Mouse (Mus musculus): ENCODE data around the gene Fgf5. TPM values are rescaled to one million over a fixed set of nuclear protein-coding genes. Genes with fewer than 3 reads are reported as not detected.

Fgf5 gene
- polyA plus RNA-seq (2014; fragmentation: Nextera tagmentation; extraction: Ambion mirVana), result 0.74 and 0.88 TPM in 2 replicates

- ATAC-seq (ENCODE audit: insufficient read depth), result peak; percentile 83
- under 1% methylated on average over 76 of the region's 80 CpGs for WGBS
- H3K9me3 ChIP-seq (ENCODE audit: low read depth, low read length), result no peaks in the 10 kb centered on the region
- peak within 1 kb of the TSS; percentile 100 for H3K4me2 ChIP-seq
- TF ChIP-seq CTCF (IDR thresholded peaks at IDR 0.05; ENCODE audit: low read depth), result no peak
- DNase-seq, result peak; percentile 65
- H3K4me3 ChIP-seq (ENCODE audit: low read depth, low read length), result peak within 1 kb of the TSS; percentile 59
- peaks cover 59% of the 10 kb centered on the region for H3K27me3 ChIP-seq (ENCODE audit: insufficient read depth, low read length)
- H3K9ac ChIP-seq, result peak within 1 kb of the TSS; percentile 49
- H3K4me1 ChIP-seq (ENCODE audit: insufficient read depth), result no peaks in the 10 kb centered on the region
- H3K27ac ChIP-seq (ENCODE audit: low read depth), result no peak within 1 kb of the TSS
- no peaks in the 10 kb centered on the region for H3K36me3 ChIP-seq (ENCODE audit: insufficient read depth)
Measured at GRCm38 (mm10) chr5:98253838-98254821, at the start of gene Fgf5. Fgf5 (plus strand) TSS chr5:98254184.

GRCm38 (mm10) chr5:98212501-98212900 is 41.5 kb upstream of the Fgf5 start:
- DNase-seq, result peak; percentile 36
- 52% methylated on average over 4 of the region's 4 CpGs for WGBS
- TF ChIP-seq CTCF (IDR thresholded peaks at IDR 0.05; ENCODE audit: low read depth), result no peak

GRCm38 (mm10) chr5:98221956-98222355 is 32.0 kb upstream of the Fgf5 start:
- no peak for ATAC-seq (ENCODE audit: insufficient read depth)
- H3K4me1 ChIP-seq (ENCODE audit: insufficient read depth), result no peaks in the 10 kb centered on the region
- no peaks in the 10 kb centered on the region for H3K9me3 ChIP-seq (ENCODE audit: low read depth, low read length)
- H3K9ac ChIP-seq, result no peak overlapping the region
- peak; percentile 12 for DNase-seq
- 63% methylated on average over 4 of the region's 4 CpGs for WGBS
- no peak for TF ChIP-seq CTCF (IDR thresholded peaks at IDR 0.05; ENCODE audit: low read depth)
- no peak overlapping the region for H3K27ac ChIP-seq (ENCODE audit: low read depth)
- H3K4me3 ChIP-seq (ENCODE audit: low read depth, low read length), result no peak overlapping the region
- no peaks in the 10 kb centered on the region for H3K36me3 ChIP-seq (ENCODE audit: insufficient read depth)
- H3K4me2 ChIP-seq, result no peak overlapping the region
- H3K27me3 ChIP-seq (ENCODE audit: insufficient read depth, low read length), result no peaks in the 10 kb centered on the region

More at GRCm38 (mm10) chr5:98212501-98212900, 41.5 kb upstream of the Fgf5 start:
- Histone ChIP-seq H3K9me3 (ENCODE audit: low read depth, low read length) (no peaks in the 10 kb centered on the region), H3K27me3 (ENCODE audit: insufficient read depth, low read length) (no peaks in the 10 kb centered on the region), H3K4me3 (ENCODE audit: low read depth, low read length) (no peak overlapping the region), H3K4me2 (no peak overlapping the region), H3K36me3 (ENCODE audit: insufficient read depth) (no peaks in the 10 kb centered on the region), H3K27ac (ENCODE audit: low read depth) (no peak overlapping the region), H3K4me1 (ENCODE audit: insufficient read depth) (no peaks in the 10 kb centered on the region), H3K9ac (no peak overlapping the region)
- no peak for ATAC-seq (ENCODE audit: insufficient read depth)

GRCm38 (mm10) chr5:98226710-98227109 is 27.3 kb upstream of the Fgf5 start:
- no peaks in the 10 kb centered on the region for H3K4me1 ChIP-seq (ENCODE audit: insufficient read depth)
- no peak for DNase-seq
- no peak for ATAC-seq (ENCODE audit: insufficient read depth)
- no peaks in the 10 kb centered on the region for H3K36me3 ChIP-seq (ENCODE audit: insufficient read depth)
- H3K9me3 ChIP-seq (ENCODE audit: low read depth, low read length), result no peaks in the 10 kb centered on the region
- H3K27me3 ChIP-seq (ENCODE audit: insufficient read depth, low read length), result no peaks in the 10 kb centered on the region
- H3K9ac ChIP-seq, result no peak overlapping the region
- no peak overlapping the region for H3K4me3 ChIP-seq (ENCODE audit: low read depth, low read length)
- no peak for TF ChIP-seq CTCF (IDR thresholded peaks at IDR 0.05; ENCODE audit: low read depth)
- no peak overlapping the region for H3K27ac ChIP-seq (ENCODE audit: low read depth)
- WGBS, result 58% methylated on average over 2 of the region's 2 CpGs
- H3K4me2 ChIP-seq, result no peak overlapping the region

GRCm38 (mm10) chr5:98229456-98229855 is 24.5 kb upstream of the Fgf5 start:
- no peak for TF ChIP-seq CTCF (IDR thresholded peaks at IDR 0.05; ENCODE audit: low read depth)
- Histone ChIP-seq H3K27ac (ENCODE audit: low read depth) (no peak overlapping the region), H3K9ac (no peak overlapping the region), H3K4me3 (ENCODE audit: low read depth, low read length) (no peak overlapping the region), H3K27me3 (ENCODE audit: insufficient read depth, low read length) (no peaks in the 10 kb centered on the region), H3K36me3 (ENCODE audit: insufficient read depth) (no peaks in the 10 kb centered on the region), H3K4me1 (ENCODE audit: insufficient read depth) (no peaks in the 10 kb centered on the region), H3K4me2 (no peak overlapping the region), H3K9me3 (ENCODE audit: low read depth, low read length) (no peaks in the 10 kb centered on the region)
- 68% methylated on average over 6 of the region's 6 CpGs for WGBS
- DNase-seq (no peak), ATAC-seq (ENCODE audit: insufficient read depth) (no peak)

- WGBS, result 78% methylated on average over 6 of the region's 6 CpGs
- no peaks in the 10 kb centered on the region for H3K9me3 ChIP-seq (ENCODE audit: low read depth, low read length)
- ATAC-seq (ENCODE audit: insufficient read depth) (no peak), DNase-seq (no peak)
- no peaks in the 10 kb centered on the region for H3K27me3 ChIP-seq (ENCODE audit: insufficient read depth, low read length)
- no peaks in the 10 kb centered on the region for H3K36me3 ChIP-seq (ENCODE audit: insufficient read depth)
- no peak overlapping the region for H3K4me2 ChIP-seq
- H3K4me1 ChIP-seq (ENCODE audit: insufficient read depth), result no peaks in the 10 kb centered on the region
- no peak overlapping the region for H3K27ac ChIP-seq (ENCODE audit: low read depth)
- no peak for TF ChIP-seq CTCF (IDR thresholded peaks at IDR 0.05; ENCODE audit: low read depth)
- H3K9ac ChIP-seq, result no peak overlapping the region
- H3K4me3 ChIP-seq (ENCODE audit: low read depth, low read length), result no peak overlapping the region
Measured at GRCm38 (mm10) chr5:98238466-98238865, 15.5 kb upstream of the Fgf5 start.

GRCm38 (mm10) chr5:98241322-98241829 is 12.6 kb upstream of the Fgf5 start:
- no peaks in the 10 kb centered on the region for H3K9me3 ChIP-seq (ENCODE audit: low read depth, low read length)
- WGBS, result 89% methylated on average over 12 of the region's 12 CpGs

More at GRCm38 (mm10) chr5:98241322-98241829, 12.6 kb upstream of the Fgf5 start:
- no peaks in the 10 kb centered on the region for H3K4me1 ChIP-seq (ENCODE audit: insufficient read depth)
- H3K36me3 ChIP-seq (ENCODE audit: insufficient read depth), result no peaks in the 10 kb centered on the region
- no peak overlapping the region for H3K27ac ChIP-seq (ENCODE audit: low read depth)
- no peak for ATAC-seq (ENCODE audit: insufficient read depth)
- no peak for DNase-seq
- no peak overlapping the region for H3K4me2 ChIP-seq
- no peak overlapping the region for H3K4me3 ChIP-seq (ENCODE audit: low read depth, low read length)
- no peaks in the 10 kb centered on the region for H3K27me3 ChIP-seq (ENCODE audit: insufficient read depth, low read length)
- H3K9ac ChIP-seq, result no peak overlapping the region
- no peak for TF ChIP-seq CTCF (IDR thresholded peaks at IDR 0.05; ENCODE audit: low read depth)
